Mouse (Mus musculus): ENCODE results near the gene Btg2.

Gene Btg2

GRCm38 (mm10) chr1:134078802-134079476 lies at the start of gene Btg2:
Btg2 (minus strand) TSS chr1:134079120.
- peak; percentile 94 for DNase-seq (ENCODE audit: low spot score)

DNA sequence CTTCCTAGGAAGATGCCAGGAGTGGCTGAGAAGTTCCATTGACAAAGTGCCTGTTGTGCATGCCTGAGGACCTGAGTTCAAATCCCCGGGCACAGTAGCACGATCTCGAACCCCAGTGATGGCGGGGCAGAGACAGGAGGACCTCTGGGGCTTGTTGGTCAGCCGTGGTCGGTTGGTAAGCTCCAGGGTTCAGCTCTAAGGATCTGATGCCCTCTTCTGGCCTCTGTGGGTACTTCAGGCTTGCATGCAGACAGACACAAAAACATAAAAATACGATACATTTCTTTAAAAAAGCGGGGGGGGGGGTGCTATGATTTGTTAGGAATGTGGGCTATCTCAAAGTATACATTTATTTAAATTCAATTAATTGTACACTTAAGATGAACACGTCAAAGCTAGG lies 43.3 kb upstream of the Btg2 start:
- no peak for DNase-seq (ENCODE audit: low spot score)

GRCm38 (mm10) chr1:134120179-134120578 lies 41.3 kb upstream of the Btg2 start:
- peak; percentile 73 for DNase-seq (ENCODE audit: low spot score)

- no peak for DNase-seq (ENCODE audit: low spot score)
These were observed 38.2 kb upstream of the Btg2 start for GRCm38 (mm10) chr1:134117110-134117509.

DNA sequence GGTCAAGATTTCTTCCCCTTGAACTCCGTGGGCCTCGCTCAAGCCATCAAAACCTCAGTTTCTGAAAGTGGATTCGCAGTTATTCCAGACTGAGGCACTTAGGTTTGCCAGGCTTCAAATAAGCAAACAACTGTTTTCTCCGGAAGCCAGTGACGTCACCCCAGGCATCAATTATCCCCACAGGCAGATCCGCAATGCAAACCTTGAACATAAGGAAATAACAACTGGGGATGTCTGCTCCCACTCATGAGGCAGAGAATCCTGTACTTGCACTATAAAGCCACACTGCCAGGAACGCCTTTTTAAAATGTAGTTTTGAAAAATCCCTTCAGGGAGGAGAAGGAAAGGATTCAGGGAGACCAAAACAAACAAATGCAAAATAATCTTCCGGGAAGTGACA lies 36.5 kb upstream of the Btg2 start:
- DNase-seq (ENCODE audit: low spot score), result no peak

DNA sequence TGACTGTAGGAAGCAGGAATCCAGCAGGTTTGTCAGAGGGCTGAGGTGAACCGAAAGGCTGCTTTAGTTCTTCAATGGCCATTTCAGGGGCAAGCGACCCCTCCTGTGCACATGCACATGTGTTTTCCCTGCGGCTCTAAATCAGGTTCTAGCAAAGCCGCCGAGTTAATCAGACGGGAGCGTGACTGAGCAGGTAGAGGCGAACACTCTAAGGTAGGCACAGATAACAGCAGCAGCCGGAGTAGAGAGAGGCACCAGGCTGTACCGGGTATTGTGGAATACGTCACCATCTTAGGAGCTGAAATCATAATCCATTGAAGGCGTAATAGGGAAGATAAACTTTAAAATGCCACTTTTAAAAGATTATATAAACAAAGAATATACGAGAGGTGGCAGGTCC lies 35.8 kb upstream of the Btg2 start:
- no peak for DNase-seq (ENCODE audit: low spot score)

DNA sequence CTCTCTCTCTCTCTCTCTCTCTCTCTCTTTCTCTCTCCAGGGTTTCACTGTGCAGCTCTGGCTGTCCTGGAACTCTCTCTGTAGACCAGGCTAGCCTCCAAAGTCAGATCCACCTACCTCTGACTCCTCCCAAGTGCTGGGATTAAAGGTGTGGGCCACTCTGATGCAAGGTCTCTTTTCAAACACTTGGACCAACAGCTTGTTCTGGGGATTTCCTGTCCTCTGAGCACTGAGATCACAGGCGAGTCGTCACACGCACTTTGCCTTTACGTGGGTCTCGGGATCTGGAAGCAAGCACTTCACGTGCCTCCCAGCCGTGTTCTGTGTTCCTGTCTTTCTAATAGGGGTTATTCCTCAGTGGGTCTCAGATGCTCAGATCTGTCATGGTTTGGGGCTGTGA lies 35.1 kb upstream of the Btg2 start:
- DNase-seq (ENCODE audit: low spot score), result no peak

DNA sequence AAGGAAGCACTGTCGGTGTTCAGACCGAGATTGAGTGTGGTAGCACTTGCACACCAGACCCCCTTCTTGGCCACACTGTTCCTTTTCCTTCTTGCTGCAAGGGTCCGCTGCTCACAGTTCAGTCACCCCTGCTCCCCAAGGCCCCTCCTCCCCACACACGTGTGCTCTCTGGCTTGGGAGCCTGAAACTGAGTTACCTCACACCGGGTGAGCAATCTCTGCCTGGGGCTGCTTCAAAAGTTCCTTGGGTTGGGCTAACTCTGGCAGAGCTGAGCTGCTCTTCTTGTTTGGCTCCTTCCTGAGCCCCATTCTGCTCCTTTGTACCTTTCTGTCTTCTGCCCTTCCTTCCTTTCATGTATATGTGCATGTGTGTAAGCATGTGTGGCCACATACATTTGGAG lies 34.6 kb upstream of the Btg2 start:
- DNase-seq (ENCODE audit: low spot score), result no peak

- DNase-seq (ENCODE audit: low spot score), result no peak
These were observed 32.1 kb upstream of the Btg2 start, which contains the start of gene Chit1 for GRCm38 (mm10) chr1:134110979-134111378. Chit1 (plus strand) TSS chr1:134111242.

DNA sequence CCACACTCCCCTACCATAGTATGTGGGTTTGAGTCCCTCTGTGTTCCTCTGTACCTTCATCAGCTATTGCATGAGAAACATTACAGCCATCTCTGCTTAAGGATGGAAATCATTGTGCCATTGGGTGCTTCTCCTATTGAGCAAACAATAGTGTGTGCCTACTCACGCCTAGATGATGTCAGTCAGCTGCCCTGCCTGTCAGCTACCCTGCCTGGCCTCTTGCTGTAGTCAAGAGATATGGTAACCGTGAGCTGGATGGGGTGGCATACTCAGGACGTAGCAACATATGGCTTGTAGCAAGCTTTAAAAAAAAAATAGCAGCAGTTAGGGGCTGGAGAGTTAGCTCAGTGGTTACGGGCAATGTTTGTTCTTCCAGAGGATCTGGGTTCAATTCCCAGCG lies 31.5 kb upstream of the Btg2 start:
- DNase-seq (ENCODE audit: low spot score), result no peak

- DNase-seq (ENCODE audit: low spot score), result no peak
These were observed 31.1 kb upstream of the Btg2 start for GRCm38 (mm10) chr1:134110015-134110414.

DNA sequence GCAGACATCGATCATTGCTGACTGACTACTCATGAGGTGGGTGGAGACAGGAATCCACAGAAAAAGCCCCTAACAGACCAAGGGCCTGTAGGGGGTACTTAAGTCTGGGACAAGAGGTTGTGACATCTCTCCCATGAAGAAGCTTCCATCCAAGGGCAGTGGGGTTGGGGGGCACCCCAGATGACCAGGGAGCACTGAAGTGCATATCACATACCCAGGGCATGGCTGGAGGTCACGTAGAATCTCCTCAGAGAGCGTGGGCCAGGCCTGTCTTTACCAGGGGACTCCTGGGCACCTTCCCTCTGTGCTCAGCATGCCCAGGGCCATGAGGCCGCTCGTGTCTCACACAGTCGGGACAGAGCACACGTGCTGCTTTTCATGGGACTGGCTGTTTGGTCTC lies 28.9 kb upstream of the Btg2 start:
- DNase-seq (ENCODE audit: low spot score), result no peak

GRCm38 (mm10) chr1:134106719-134107118 lies 27.8 kb upstream of the Btg2 start:
- DNase-seq (ENCODE audit: low spot score), result no peak

- DNase-seq (ENCODE audit: low spot score), result no peak
These were observed 27.0 kb upstream of the Btg2 start for GRCm38 (mm10) chr1:134105764-134106430.

DNA sequence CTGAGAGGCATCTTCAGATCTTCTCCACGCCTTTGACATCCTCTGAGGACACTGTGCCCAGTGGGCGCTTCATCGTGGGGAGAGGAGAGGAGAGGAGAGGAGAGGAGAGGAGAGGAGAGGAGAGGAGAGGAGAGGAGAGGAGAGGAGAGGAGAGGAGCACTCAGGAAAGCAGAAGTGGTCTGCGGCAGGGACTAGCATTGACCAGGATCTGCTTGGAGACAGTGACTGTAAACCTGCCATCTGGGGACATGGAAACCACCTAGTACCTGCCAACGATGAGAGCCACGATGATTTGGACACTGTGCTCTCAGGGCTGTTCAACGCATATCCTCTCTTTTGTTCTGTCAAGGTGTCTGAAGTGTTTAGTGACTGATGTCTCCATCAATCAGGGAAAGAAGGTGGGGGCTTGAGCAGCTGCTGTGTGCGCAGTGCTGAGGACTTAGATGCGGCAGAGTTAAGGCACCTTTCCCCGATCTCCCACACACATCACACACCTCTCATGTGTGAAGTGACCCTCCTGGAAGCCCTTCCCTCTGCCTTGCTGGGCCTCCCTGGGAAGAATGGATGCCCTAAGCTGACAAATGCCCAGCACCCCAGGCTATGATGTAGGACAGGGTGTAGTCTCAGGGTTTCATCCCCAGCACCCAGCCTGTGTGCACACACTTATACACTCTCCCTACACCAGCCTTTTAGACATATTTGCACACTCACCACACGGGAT lies 26.3 kb upstream of the Btg2 start:
- no peak for DNase-seq (ENCODE audit: low spot score)

- DNase-seq (ENCODE audit: low spot score), result no peak
These were observed 24.9 kb upstream of the Btg2 start for GRCm38 (mm10) chr1:134103861-134104260.

DNA sequence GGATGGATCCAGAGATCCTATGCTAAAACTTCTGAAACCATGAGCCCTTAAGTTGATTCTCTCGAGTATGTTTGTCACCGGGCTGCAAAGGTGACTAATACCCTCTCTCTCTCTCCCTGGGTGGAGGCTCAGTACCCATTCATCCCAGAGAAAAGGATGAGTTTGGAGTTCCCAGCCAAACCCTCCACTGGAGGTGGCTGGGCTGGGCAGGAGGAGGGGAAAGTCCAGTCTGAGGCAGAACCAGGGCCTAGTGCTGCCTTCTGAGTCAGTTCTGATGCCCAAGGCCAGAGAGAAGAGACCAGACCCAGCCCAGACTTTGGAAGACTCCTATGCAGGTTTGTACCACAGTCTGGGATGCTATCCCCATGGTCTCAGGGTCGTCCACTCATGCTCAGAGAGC lies 22.7 kb upstream of the Btg2 start:
- DNase-seq (ENCODE audit: low spot score), result no peak

DNA sequence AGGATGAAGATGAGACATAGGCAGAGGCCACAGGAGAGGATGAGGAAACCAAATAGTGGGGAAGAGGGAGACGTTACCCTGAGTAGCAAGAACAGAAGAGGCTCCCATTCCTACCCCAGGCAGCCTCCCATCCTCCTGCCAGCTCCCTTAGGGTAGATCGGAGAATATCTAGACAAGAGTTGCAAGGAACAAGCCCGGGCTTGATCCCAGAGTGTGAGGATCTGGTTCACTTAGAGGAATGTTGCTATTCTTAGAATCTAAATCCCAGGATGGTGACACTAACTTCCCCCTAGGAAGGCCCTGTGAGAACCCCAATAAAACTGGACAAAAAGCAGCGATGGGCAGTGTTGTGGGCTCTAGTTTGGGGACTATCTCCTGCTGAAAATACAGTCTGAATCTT lies 22.0 kb upstream of the Btg2 start:
- no peak for DNase-seq (ENCODE audit: low spot score)

DNA sequence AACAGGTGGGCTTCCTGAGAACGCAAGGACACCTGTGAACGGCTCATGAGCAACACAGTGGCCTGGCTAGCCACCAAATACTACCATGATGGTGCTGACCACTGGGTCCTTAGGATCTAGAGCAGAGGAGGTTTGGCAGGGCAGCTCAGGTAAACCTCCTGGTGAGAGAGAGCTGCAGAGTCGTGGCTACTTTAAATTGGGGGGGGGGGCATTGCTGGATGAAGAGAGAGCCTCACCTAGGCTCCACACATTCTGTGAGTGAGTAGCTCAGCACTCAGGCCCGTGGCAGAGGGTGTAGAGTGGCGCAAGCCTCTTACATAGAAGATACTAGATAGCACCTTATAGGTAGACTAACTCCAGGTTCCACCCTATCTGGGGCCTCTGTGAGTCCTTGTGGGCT lies 21.5 kb upstream of the Btg2 start:
- no peak for DNase-seq (ENCODE audit: low spot score)

DNA sequence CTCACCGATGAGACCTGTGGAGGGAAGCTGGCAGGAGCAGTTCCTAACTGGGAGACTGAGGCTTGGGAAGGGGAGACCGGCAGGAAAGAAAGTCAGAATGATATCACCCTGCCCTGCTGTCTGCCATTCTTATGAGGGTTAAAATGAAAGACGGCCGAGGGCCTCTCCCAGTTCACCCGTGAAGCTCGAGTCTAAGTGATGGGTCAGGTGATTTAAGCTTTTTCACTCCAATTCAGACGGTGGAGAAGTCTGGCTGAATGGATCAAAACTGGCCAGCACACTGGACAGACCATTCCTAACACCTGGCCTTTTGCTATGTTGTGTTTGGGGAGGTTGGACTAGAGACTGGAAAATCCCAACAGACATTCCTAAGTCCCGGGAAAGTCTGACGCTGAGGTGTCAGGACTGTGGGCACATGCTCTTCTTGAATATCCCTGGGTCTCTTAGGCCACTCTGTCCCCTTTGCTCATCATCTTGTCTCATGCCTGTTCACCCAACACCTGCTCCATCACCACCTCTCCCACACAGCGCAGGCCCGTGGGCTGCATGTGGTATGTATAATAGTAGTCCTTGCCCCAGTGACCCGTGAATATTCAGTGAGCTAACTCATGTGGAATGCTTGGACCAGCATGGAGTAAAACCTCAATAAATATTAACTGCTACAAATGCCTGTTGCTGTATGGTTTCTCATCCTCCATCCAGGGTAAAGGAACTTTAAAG lies 20.8 kb upstream of the Btg2 start:
- DNase-seq (ENCODE audit: low spot score), result no peak

DNA sequence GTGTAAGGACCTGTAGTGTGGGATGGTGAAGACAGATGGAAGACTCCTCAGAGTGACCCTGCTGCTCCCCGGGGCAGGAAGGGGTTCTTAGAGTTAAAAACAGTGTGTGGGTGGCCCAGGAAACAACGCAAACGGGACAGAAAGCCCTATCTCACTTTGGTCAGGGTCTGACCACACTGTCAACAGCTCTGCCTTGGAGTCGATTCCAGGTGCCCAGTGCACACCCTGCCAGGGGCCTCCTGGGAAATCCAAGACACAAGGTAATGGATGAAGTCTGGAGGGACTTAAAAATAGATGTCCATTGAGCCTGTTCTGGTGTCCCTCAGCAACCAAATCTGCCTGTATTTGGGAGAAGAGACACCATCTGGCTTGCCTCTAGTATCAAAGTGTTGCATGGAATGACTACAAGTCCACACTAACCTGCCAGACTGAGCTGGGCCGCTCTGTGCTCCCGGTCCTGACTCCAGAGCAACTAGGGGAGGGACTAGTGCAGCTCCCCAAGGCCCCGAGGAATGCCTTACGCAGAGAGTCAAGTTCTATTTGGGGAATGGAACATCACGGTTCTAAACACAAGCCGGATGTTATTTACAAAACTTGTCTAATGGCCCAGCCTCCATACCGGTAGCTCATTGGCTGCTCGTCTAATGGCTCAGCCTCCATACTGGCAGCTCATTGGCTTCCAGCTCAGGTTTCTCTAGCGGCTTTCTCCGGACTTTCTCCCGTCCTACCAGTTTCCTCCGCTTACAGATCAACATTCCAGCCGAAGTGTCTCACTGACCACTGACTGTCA lies 20.0 kb upstream of the Btg2 start:
- DNase-seq (ENCODE audit: low spot score), result peak; percentile 57

Measured in left cerebral cortex, adult 11 months (tissue).